Mouse (Mus musculus): ENCODE results near the gene Etnk2. TPM values are rescaled to one million over a fixed set of nuclear protein-coding genes. Genes with fewer than 3 reads are reported as not detected.
"Not testable (repeated sequence)": the region's sequence is repeated elsewhere in the genome, so short reads cannot be mapped to it uniquely, and the experiment has no call there.

The Etnk2 gene
- polyA plus RNA-seq, 1 experiment from 2014 or later, result 5.9 TPM

DNA sequence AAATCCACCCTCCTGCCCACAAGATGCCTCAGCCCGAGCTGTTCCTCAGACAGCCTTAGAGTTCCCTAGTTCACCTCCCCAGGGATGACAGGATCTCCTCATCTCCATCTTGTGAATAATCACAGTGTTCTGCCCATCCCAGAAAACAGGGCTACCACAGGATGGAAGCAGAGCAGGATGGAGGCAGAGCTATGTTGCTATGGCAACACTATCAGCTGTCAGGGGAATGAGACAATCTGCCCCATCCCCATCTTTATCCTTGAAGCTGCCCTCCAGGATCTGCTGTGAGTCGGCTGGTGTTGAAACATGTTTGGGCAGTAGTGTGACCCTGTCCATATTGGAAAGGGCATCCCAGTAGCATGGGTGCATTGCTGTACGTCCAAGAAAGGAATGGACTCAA, 32.2 kb upstream of the Etnk2 start:
- Histone ChIP-seq H3K36me3 (no peaks in the 10 kb centered on the region), H3K4me2 (replicated peaks) (no peak overlapping the region), H3K9me3 (no peaks in the 10 kb centered on the region), H3K9ac (replicated peaks) (no peak overlapping the region), H3K4me1 (peaks cover 26% of the 10 kb centered on the region), H3K27me3 (no peaks in the 10 kb centered on the region), H3K4me3 (no peak overlapping the region), H3K27ac (replicated peaks) (no peak overlapping the region; the same call in 1 of the 2 replicates)
- 58% methylated on average over 3 of the region's 3 CpGs for WGBS
- peak; percentile 82 for ATAC-seq (replicated peaks)

- Histone ChIP-seq H3K4me3 (no peak overlapping the region), H3K4me2 (replicated peaks) (no peak overlapping the region), H3K36me3 (no peaks in the 10 kb centered on the region), H3K27ac (replicated peaks) (no peak overlapping the region), H3K9me3 (no peaks in the 10 kb centered on the region), H3K27me3 (no peaks in the 10 kb centered on the region), H3K4me1 (peaks cover 26% of the 10 kb centered on the region), H3K9ac (replicated peaks) (no peak overlapping the region)
- WGBS, result 87% methylated on average over 11 of the region's 11 CpGs
- ATAC-seq (replicated peaks), result no peak
Measured at GRCm38 (mm10) chr1:133332656-133333430, 30.5 kb upstream of the Etnk2 start.

- Histone ChIP-seq H3K27me3 (no peaks in the 10 kb centered on the region), H3K9me3 (no peaks in the 10 kb centered on the region), H3K4me2 (replicated peaks) (no peak overlapping the region), H3K4me3 (no peak overlapping the region), H3K27ac (replicated peaks) (no peak overlapping the region), H3K4me1 (peaks cover 19% of the 10 kb centered on the region), H3K9ac (replicated peaks) (no peak overlapping the region), H3K36me3 (no peaks in the 10 kb centered on the region)
- ATAC-seq (replicated peaks), result no peak
- WGBS, result 54% methylated on average over 6 of the region's 6 CpGs
Measured at GRCm38 (mm10) chr1:133333937-133334336, 29.4 kb upstream of the Etnk2 start.

- H3K4me2 ChIP-seq (replicated peaks); H3K4me3 ChIP-seq; H3K9me3 ChIP-seq; H3K9ac ChIP-seq (replicated peaks); ATAC-seq (replicated peaks); H3K27ac ChIP-seq (replicated peaks); H3K4me1 ChIP-seq; H3K27me3 ChIP-seq; H3K36me3 ChIP-seq: not testable (repeated sequence)
- 63% methylated on average over 1 of the region's 1 CpGs for WGBS
Measured at GRCm38 (mm10) chr1:133340403-133340802, 23.0 kb upstream of the Etnk2 start.

- H3K4me2 ChIP-seq (replicated peaks), result no peak overlapping the region
- no peaks in the 10 kb centered on the region for H3K36me3 ChIP-seq
- H3K9me3 ChIP-seq, result no peaks in the 10 kb centered on the region
- no peaks in the 10 kb centered on the region for H3K27me3 ChIP-seq
- ATAC-seq (replicated peaks), result no peak
- H3K9ac ChIP-seq (replicated peaks), result no peak overlapping the region
- H3K27ac ChIP-seq (replicated peaks), result no peak overlapping the region
- no peak overlapping the region for H3K4me3 ChIP-seq
- no peaks in the 10 kb centered on the region for H3K4me1 ChIP-seq
- WGBS, result 90% methylated on average over 2 of the region's 2 CpGs
Measured at GRCm38 (mm10) chr1:133344357-133344756, 19.0 kb upstream of the Etnk2 start.

GRCm38 (mm10) chr1:133346531-133346930, 16.8 kb upstream of the Etnk2 start:
- Histone ChIP-seq H3K27me3 (no peaks in the 10 kb centered on the region), H3K36me3 (no peaks in the 10 kb centered on the region), H3K27ac (replicated peaks) (no peak overlapping the region), H3K9ac (replicated peaks) (no peak overlapping the region), H3K9me3 (no peaks in the 10 kb centered on the region), H3K4me3 (no peak overlapping the region), H3K4me1 (0 out of 2 replicates have a peak, but pooled peaks cover 2% of the 10 kb centered on the region), H3K4me2 (replicated peaks) (no peak overlapping the region)
- 78% methylated on average over 9 of the region's 9 CpGs for WGBS
- ATAC-seq (replicated peaks), result no peak

- Histone ChIP-seq H3K4me1 (0 out of 2 replicates have a peak, but pooled peaks cover 2% of the 10 kb centered on the region), H3K9me3 (no peaks in the 10 kb centered on the region), H3K27me3 (no peaks in the 10 kb centered on the region), H3K4me3 (no peak overlapping the region), H3K4me2 (replicated peaks) (no peak overlapping the region), H3K27ac (replicated peaks) (no peak overlapping the region), H3K9ac (replicated peaks) (no peak overlapping the region), H3K36me3 (no peaks in the 10 kb centered on the region)
- 70% methylated on average over 3 of the region's 3 CpGs for WGBS
- ATAC-seq (replicated peaks), result no peak
Measured at GRCm38 (mm10) chr1:133347226-133347625, 16.1 kb upstream of the Etnk2 start.

DNA sequence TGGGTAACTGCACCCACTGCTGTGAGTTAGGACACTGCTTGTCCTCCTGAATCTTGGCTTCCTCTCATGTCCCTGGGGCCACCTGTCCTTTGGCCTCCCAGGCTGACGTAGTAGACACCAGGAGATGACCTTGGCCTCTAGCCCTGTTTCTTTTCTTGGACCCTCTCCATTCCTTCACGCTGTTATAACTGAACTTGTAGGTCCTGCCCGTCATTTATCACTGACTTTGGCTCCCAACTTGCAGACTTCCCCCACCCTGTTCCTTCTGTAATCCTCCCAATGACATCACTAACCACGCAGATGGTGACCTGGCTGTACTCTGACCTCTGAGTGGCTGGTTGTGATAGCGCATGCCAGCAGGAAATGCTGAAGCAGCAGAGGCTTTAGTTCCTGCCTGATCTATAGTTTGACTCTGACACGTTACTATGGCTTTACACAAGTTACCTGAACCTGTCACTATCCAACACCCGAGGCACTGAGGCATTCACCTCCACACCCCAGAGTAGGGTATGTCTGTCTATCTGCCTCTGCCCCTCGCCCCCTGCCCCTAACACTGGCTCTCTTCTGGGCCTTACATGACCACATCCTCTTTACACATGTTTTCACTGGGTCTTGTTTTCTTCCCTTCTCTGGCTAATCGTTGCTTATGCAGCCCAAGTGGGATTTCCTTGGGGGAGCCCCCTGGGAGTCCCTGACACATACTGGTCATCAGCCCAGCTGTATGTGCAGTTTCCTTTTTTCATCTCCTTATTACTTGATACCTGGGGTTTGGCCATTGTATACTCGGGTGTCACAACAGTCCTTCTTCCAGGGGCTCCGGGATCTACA, 15.5 kb upstream of the Etnk2 start:
- no peak for ATAC-seq (replicated peaks)
- Histone ChIP-seq H3K4me3 (no peak overlapping the region), H3K27ac (replicated peaks) (no peak overlapping the region), H3K4me2 (replicated peaks) (no peak overlapping the region), H3K9ac (replicated peaks) (no peak overlapping the region), H3K4me1 (peaks cover 4% of the 10 kb centered on the region), H3K27me3 (no peaks in the 10 kb centered on the region), H3K9me3 (no peaks in the 10 kb centered on the region), H3K36me3 (no peaks in the 10 kb centered on the region)
- 84% methylated on average over 11 of the region's 11 CpGs for WGBS

DNA sequence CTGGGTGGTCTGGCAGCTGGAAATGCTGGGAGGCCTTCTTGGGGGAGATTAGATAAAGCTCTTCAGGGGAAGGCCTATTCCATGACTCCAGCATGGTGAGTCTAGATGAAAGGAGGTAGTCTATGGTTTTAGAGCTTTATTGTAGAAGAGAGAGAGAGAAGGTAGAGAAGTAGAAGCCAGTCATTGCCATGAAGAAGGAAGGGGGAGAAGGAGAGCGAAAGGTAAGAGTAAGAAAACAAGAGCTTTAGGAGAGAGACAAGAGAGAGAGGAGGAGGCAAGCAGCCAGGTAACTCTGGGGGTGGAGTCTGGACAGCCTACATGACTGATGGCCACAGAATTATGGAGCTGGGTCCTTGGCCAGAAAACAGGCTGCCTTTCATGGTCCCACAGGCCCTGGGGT, 13.2 kb upstream of the Etnk2 start, which contains the start of gene Ren1:
Ren1 (plus strand) TSS at position 301 of the 400 bp plus-strand sequence.
- Histone ChIP-seq H3K27ac (replicated peaks) (peak within 1 kb of the TSS; percentile 39; the same call in 1 of the 2 replicates), H3K4me3 (no peak within 1 kb of the TSS), H3K27me3 (no peaks in the 10 kb centered on the region), H3K36me3 (no peaks in the 10 kb centered on the region), H3K9me3 (no peaks in the 10 kb centered on the region), H3K4me2 (replicated peaks) (no peak within 1 kb of the TSS), H3K4me1 (peaks cover 14% of the 10 kb centered on the region), H3K9ac (replicated peaks) (no peak within 1 kb of the TSS)
- WGBS, result 76% methylated on average over 1 of the region's 1 CpGs
- ATAC-seq (replicated peaks), result no peak

DNA sequence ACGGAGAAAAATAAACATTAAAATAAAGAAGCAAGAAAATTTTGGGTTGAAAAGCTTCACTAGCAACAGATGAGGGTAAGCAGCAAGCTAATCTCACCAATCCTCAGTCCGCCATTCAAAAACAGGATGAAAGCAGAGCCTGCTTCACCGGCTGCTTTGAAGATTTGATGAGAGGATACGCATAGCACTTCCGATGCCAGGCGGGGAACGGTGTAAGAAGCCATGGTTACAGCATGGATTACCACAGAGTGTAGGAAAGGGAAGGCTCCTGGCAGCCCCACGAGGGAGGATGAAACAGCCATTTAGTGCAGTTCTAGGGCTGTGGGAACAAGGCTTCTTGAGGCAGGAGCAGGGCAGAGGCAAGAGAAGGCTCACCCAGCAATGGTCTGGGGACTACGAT, 11.6 kb upstream of the Etnk2 start:
- H3K36me3 ChIP-seq, result no peaks in the 10 kb centered on the region
- peaks cover 14% of the 10 kb centered on the region for H3K4me1 ChIP-seq
- H3K4me3 ChIP-seq, result no peak overlapping the region
- ATAC-seq (replicated peaks), result 0 out of 2 replicates have a peak, but pooled peaks have one; percentile 35
- no peaks in the 10 kb centered on the region for H3K27me3 ChIP-seq
- 55% methylated on average over 9 of the region's 9 CpGs for WGBS
- H3K4me2 ChIP-seq (replicated peaks), result no peak overlapping the region
- H3K9ac ChIP-seq (replicated peaks), result no peak overlapping the region
- peak overlapping the region; percentile 39 for H3K27ac ChIP-seq (replicated peaks)
- no peaks in the 10 kb centered on the region for H3K9me3 ChIP-seq

GRCm38 (mm10) chr1:133353371-133353809, 10.0 kb upstream of the Etnk2 start:
- Histone ChIP-seq H3K4me1 (peaks cover 14% of the 10 kb centered on the region), H3K9me3 (no peaks in the 10 kb centered on the region), H3K4me2 (replicated peaks) (no peak overlapping the region), H3K27me3 (no peaks in the 10 kb centered on the region), H3K36me3 (no peaks in the 10 kb centered on the region), H3K4me3 (no peak overlapping the region), H3K27ac (replicated peaks) (no peak overlapping the region), H3K9ac (replicated peaks) (no peak overlapping the region)
- WGBS, result 26% methylated on average over 12 of the region's 12 CpGs
- ATAC-seq (replicated peaks), result peak; percentile 59

GRCm38 (mm10) chr1:133355469-133355868, 7.9 kb upstream of the Etnk2 start:
- H3K4me2 ChIP-seq (replicated peaks), result no peak overlapping the region
- no peak for ATAC-seq (replicated peaks)
- no peak overlapping the region for H3K4me3 ChIP-seq
- no peak overlapping the region for H3K9ac ChIP-seq (replicated peaks)
- WGBS, result 51% methylated on average over 5 of the region's 5 CpGs
- no peaks in the 10 kb centered on the region for H3K27me3 ChIP-seq
- no peaks in the 10 kb centered on the region for H3K9me3 ChIP-seq
- peaks cover 14% of the 10 kb centered on the region for H3K4me1 ChIP-seq
- no peaks in the 10 kb centered on the region for H3K36me3 ChIP-seq
- H3K27ac ChIP-seq (replicated peaks), result no peak overlapping the region
